Mouse (Mus musculus): ENCODE data around the gene Palm3.

DNA sequence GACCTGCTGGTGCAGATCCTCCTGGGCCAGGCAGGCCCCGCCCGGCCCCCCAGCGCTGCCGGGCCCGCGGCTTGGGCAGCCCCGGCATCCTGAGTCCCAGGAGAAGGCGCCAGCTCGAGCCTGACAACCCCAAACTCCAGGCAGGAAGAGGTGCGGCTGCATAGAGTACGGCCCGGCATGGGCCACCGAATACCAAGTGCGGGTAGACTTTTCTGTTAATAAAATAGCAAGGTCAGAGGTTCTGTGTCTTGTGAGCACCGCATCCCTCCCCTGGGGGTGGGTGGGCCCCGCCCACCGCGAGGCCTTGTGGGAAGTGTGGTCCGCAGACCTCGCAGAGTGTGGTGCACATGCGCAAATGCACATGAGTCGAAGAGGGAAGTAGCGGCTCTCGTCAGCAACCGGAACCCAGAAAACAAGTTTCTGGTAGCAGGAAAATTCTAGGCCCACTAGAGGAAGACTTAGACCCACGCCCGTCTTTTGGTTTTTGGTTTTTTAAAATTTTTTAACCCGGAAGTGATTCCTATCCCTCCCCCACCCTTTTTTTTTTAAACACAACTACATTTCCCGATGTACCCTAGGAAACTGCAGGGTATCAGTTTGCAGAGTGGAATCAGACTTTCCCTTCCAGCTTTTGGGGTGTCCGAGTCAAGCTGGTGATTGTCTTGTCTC lies 16.6 kb upstream of the Palm3 start:
- no peak for TF ChIP-seq CTCF (IDR thresholded peaks at IDR 0.05; ENCODE audit: low read depth)
- no peak for TF ChIP-seq EP300 (IDR thresholded peaks at IDR 0.05; ENCODE audit: low read depth)

Data from liver, embryonic 14.5 days (tissue).